Mouse (Mus musculus): ENCODE data around the gene S1pr5.

DNA sequence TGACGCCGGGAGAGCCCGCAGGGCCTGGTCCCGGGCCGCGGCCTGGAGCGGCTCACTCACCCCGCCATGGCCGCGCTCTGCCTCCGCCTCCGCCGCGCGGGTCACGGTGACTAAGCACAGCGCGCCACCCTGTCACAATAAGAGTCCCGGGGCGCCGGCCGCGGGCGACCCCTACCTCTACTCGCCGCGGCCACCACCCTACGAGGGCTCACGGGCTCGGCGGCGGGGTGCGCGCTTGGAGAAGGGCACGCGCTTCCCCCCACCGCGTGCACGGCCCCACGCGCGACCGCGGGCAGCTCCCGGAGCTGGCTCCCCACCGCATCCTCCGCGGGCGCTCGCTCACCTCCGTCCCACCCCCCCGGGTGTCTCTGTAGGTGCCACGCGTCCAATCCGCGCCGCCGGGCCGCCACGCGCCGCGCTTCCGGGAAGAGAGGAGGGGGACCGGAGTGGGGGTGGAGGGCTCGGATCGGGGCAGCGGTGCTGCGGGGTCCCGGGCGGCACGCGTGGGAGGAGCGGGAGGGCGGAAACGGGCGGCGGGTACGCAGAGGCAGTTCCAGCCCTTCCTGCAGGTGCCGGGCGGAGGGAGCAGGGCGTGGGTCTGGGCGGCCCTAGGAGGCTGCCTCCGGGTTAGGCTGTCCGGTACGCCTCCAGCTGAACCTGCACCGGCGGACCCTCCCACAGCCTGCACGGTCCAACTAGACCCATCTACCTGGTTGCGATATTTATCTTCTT is 9.3 kb downstream of the S1pr5 start, which contains the start of gene Keap1:
- TF ChIP-seq CTCF (IDR thresholded peaks at IDR 0.05; ENCODE audit: low read depth, low read length) (no peak), POLR2A (IDR thresholded peaks at IDR 0.05; ENCODE audit: extremely low read depth, insufficient read depth, low read length) (peak; percentile 32; the same call in 1 of the 2 replicates)
